Mouse (Mus musculus) adrenal gland, postnatal 10 days (tissue): ENCODE measurements around the gene Baiap2. TPM values are rescaled to one million over a fixed set of nuclear protein-coding genes. Genes with fewer than 3 reads are reported as not detected.
A peak's percentile ranks its signal among the peaks of the same experiment; 100 is the strongest.

ENCODE experiments used
- DNase-seq: peaks from one replicate; pipeline ENCODE4 v3.0.0; 2021; ENCODE audit warnings: mixed read lengths
- total RNA-seq, 2 experiments: library from RNA; stranded (reverse); gene quantifications; 2 replicates each; pipeline ENCODE4 v1.2.3; 2021

Gene Baiap2
- total RNA-seq, 2 experiments from 2014 or later: 18.9 to 21.3 TPM

DNA sequence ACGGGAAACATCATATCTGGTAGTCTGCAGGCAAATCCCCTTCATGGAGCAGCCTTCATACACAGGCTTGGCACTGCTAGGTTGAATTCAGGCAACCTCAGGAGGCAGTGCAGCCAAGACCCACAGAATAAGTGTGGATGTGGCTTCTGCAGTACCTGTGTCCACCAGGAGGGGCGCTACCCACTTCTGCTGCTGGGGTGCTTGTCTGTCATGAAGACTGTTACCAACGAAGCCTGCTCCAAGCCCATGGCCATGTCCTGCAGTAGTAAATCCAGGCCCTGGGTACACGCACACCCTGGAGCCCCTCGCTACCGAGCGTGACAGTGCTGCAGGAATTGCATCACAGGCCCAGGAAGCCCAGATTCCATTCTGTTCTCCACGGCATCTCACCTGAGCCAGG, 22.7 kb upstream of the Baiap2 start:
- peak; percentile 85 for DNase-seq

DNA sequence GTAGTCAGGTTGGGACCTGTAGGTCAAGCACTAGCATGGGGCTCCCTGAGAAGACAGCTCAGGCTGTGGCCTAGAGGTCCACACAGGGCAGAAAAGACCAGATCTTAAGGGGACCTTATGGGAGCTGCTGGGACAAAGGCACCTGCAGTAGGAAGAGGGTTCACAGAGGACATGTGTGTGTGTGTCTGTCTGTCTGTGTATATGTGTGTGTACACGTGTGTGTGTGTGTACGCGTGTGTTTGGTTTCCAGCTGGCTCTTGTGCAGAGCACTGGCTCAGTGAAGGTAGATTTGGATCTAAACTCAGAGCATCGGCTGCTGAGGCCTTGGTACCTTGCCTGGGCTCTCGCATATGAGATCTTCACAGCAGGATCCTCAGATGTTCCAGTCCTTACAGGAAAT, 21.9 kb upstream of the Baiap2 start:
- no peak for DNase-seq

DNA sequence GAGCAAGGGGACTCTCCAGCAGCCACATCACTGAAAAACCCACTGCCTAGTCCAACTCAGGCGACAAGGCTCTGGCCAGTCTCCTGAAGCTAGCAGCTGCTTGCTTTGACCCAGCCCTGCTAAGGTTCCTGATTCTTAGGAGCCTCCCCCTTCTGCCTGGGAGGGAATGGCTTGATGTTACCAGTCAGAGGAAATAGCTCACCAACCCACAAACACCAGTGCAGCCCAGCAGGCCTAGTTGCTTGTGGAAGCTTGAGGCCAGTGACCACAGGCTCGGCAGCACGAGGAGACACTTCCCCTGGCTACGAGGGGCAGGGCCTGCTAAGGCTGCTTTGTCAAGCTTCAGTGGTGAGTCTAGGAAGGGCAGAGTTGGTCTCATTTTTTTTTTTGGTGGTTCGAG, 17.4 kb upstream of the Baiap2 start:
- DNase-seq: no peak

DNA sequence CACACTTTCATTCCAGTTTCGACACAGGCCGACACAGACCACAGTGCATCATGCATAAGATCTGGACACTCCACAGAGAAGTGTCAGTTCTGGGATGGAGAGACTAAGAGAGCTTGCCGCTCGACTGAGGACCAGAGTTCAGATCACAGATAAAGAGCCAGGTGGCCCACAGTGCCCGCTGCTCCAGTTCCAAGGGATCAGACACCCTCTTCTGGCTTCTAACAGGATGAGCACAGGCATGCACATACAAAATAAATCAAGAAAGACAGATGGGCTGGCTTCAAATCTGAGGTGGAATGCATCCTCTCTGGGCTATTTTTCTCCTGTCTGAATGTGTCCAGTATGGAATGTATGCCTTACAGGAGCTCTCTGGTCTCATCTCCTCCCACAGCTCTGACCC, 15.8 kb upstream of the Baiap2 start:
- DNase-seq: no peak

DNA sequence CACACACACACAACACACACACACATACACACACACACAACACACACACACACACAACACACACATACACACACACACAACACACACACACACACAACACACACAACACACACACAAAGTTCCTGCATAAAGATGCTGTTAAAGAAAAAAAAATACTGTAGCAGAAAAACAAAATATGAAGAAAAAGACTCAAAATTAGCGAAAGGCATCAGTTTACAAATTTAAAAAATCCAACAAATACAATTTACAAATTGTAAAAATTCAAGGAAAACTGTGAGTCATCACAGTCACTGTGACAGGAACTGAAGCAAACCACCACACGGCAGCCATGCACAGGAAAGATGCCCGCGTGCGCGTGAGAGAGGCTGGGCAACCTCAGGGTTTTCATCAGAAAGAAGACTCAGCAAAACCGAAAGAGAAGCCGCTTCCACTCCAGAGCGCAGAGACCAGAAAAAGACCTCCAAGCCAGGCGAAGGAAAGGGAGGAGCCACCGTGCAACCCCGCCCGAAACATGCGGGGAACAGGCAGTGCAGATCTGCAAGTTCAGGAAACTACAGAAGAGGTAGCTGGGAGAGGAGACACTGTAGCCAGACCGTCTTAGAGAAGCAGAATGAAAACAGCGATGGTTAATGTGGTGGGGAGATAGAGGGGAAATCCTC, 14.4 kb upstream of the Baiap2 start:
- DNase-seq: no peak

DNA sequence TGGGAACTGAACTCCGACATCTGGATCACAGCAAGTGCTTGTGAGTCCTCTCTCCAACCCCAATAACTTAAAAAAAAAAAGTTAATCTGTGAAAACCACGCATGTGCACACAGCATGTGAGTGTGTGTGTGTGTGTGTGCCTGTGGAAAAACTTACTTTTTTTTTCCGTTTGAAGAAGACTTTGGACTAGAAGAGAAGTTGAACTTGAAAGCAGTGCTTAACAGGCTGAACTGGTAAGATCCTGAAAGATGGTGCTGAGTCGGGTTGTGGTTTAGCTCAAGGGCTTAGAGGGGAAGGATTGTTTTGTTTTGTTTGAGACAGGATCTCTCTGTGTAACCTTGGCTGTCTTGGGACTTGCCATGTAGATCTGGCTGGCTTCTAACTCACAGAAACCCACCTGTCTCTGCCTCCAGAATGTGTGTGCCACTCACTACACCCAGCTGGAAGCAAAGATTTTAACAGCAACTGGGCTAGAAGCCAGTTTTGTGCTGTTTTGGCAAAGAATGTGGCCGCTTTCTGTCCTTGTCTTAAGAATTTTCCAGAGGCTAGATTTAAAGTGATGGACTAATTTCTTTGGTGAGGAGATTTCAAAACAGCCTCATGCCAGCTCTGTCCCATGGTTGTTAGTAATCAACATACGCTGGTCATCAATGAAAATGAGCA, 12.8 kb upstream of the Baiap2 start:
- DNase-seq: no peak

DNA sequence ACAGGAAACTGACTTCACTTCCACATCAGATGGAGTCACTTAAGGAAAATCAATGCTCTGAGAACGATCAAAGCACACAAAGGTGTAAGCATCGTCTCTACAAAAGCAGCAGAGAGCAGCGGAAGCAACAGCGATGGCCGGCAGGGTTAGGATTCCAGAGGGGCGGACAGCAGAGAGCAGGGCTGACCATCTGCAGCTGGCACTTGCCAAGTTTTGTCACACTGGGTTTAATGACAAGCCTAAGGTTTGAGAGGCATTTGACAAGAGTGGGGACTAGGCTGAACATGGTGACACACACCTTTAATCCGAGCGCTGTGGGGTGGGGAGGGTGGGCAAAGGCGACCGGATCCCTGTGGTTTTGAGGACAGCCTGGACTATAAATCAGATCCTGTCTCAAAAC, 10.8 kb upstream of the Baiap2 start:
- no peak for DNase-seq

DNA sequence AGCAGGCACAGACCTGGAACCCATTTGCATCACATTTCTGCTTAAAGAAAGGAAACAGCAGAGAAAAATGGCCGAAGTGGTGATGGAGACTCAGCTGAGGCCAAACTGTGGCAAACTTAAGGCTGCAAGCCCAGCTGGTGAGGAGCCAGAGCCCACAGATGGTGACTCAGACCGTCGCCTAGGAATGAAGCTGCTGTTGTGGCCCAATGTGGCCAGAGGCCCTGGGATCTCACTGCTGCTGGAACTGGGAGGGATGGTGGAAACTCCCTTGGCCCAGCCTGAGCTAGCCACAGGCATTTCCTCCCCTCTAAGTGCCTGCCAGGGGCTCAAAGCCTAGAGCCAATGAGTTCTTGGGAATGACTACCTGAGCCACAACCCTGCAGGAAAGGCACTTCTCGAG, 9.4 kb upstream of the Baiap2 start:
- no peak for DNase-seq

DNA sequence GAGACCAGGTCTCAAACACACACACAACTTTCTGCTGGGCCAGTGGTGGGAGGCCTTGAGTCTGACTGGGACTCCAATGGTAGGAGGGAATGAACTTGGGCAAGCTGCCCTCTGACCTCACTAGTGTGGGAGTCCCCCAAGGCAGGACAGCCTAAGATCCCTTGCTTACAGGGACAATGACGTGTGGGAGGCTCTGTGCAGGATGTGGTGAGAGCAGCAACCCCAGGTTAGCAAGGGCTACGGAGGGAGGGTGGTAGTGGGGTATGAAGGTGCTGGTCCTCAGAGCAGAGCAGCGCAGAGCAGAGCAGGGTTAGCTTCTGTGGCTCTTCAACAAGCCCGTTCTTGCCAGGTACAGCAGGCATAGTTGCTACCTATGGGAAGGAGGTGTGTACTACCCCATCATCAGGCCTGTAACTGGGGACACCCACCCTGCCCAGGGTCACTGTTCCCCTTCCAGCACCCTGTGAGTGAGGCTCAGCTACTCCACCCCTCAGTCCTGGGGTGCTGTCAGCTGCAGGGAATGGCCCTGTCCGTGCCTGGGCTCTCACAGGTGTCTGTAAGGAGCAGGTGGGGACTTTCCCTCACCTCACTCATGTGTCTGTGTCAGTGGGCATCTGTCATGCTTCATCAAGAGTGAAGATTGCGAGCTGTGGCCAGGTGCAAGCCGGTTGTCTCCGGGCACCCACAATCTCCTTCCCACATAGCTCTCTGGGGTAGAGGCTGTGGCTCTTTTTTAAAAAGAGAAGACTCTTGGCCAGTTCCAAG, 8.6 kb upstream of the Baiap2 start:
- DNase-seq: no peak

DNA sequence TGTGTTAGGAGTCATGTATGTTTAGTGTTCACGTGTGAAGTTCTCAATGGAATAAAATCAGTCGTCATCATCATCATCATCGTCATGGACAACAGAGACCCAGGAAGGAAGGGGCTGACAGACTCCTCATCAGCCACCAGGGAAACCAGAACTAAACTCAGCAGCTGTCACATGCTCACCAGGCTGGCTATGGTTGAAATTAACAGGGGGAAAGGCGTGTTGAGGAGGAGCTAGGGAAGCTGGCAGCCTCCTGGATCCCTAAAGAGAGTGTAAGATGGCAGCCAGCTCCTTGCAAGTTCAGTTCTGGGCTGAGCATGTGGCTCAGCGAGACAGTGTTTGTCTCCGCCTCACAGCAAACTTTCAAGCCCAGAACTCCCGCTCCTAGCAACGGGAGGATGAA, 7.8 kb upstream of the Baiap2 start:
- DNase-seq: no peak

DNA sequence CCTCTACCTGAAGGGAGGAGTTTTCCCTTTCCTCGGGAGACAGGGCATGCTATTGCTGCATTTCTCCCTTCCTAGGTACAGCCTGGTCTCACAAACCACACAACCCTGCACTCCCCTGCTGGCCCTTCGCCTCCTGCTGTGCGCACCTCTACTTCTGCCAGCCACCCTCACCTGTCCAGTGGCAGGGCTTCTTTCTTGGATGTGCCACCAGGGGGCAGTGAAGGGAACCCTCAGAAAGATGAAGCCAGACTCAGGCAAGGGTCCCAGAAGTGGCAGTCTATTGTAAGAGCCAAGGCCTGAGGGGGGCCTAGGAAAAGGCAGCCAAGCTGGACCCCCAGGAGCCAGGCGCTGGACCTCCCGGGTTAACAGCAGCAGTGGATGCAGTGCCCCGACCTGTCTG, 7.1 kb upstream of the Baiap2 start:
- peak; percentile 82 for DNase-seq

DNA sequence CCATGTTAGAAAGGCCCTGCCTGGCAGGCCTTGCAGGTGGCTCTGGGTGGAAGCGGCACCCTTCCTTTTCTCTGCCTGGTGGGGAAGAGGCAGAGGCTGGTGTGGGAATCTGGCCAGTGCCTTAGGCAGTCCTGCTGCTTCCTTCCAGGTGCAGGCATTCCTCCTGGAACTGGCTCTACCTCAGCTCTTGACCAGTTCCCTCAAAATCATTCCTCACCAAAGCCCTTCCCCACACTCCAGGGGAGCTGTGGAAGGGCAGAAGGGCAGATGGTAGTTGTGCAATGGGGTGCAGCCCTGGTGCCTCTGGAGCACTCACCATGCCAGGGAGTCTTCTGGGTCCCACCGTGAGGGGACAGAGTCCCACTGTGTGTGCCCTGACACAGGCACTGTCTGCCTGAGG, 6.1 kb upstream of the Baiap2 start:
- no peak for DNase-seq

DNA sequence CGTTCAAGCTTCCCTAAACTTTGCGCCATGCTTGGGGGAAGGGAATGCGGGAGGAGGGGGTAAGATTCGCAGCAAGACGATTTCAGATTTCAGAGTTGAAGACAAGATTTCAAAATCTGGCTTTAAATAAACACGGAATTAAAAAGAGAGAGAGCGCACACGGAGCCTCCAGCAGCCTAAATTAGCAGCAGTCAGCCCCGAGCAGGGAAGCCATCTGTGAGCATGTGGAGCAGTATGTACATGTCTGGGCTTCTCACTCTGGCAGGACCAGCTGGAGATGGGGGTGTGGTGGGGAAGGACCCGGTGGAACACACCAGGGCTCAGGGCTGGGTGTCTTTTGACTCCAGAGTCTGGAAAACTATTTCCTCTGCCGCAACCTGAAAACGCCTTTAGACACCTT, 5.3 kb upstream of the Baiap2 start:
- no peak for DNase-seq

DNA sequence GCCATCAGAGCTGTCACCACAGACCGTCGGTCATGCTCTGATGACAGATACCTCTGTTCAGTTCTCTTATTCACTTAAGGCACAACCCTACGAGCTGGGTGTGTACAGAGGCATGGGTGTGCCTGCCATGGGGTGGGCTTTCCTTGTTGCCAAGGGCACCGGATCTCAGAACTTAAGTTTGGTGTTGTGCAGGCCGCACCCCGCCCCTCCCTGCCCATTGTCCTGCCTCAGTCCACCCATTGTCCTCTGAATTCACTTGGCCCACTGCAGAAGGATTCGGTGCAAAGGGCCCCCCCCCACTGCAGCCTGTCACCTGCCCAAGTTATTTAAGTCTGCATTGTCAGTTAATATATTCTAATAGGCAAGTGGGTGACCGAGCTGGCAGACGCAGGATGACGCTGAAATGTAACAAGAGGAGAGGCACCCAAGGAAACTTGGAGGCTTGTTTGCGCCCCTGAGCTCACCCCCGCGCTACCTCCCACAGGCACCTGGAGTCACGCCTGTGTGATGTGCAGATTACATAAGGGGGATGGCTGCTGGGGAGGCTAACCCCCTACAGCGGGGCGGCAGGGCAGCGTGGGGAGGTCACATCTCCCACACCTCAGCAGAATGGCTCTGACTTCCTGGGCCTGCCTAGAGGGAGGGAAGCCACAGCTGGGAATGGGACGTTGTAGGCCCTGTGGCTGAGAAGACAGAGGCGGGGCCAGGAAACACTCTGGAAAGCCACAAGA, 4.6 kb upstream of the Baiap2 start:
- DNase-seq: no peak

DNA sequence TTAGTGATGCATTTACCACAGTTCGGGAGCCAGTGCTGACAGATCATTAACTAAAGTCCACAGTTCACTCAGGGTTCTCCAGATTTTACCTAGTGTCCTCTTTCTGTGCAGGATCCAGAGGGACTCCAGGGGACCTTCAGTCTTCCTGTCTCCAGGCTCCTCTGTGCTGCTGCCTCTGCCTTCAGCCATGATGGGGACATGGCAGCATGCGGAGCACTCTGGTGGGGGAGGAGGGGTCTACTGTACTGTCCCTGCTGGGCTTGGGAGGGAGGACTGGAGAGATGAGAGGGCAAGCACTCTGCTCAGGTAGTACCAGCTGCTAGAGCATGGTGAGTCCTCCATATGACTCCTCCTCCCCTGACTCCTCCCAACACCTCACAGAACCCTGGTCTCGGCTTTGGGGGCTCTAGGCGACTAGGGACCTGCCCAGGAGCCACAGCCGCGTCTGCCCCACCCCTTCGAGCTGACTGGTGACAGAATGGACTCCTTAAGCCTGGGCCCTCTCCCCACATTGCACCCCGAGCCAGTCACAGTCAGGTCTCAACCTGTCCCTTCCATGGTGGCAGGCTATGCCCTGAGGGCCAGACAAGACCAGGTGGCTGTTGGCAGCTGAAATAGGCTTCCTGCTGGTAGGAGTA, 3.4 kb upstream of the Baiap2 start:
- no peak for DNase-seq

DNA sequence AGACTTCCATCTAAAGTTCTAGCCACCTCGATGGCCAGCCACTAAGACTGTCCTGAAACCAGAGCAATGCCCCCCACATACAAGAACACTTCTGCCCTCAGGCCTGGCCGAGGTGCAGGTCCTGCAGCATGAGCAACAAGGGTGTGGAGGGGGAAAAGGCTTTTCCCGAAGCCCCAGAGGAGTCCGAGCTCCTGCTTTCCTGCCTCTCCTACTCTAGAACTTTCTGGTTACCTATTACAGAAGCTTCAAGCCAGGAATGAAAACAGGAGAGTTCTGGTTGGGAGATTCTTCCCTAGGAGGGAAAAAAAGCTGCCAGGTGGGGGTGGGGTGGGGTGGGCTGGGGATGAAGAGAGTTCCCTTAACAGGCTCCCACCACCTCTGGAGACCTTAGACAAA, 2.9 kb upstream of the Baiap2 start:
- DNase-seq: no peak

DNA sequence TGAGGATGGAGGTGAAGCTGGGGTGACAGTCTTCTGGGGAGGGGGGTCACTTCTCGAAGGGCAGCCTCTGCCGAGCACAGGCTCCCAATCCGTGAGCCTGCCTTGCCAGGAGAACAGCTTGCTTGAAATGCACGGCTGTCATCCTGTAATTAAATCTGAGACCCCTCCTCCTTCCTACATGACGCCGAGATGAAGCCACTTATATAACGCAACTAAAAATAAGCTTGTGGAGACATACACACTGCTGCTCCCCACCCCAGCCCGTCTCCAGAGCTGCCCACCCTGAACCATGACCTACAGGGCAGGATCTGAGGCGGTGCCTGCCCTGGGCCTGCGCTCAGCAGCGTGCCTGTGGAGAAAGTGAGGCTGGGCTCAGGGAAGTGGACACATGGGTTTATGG, 2.4 kb upstream of the Baiap2 start:
- no peak for DNase-seq

DNA sequence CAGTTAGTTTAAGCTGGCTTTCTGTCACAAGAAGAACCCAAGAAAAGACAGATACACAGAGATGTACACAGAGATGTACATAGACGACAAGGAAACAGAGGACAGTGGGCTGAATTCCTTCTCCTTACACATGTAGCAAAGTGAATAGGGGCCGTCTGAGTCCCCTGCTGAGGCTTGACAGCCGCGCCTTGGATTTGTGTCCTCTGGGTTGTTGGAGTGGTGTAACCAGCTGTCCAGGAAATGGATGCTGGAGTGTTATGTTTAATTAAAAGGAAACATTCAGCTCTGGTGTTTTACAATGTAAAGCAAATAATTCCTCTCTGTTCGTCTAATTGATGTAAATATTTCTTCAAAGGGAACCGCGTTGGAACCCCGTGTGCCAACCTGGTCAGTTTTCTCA, 769 bp upstream of the Baiap2 start:
- no peak for DNase-seq

DNA sequence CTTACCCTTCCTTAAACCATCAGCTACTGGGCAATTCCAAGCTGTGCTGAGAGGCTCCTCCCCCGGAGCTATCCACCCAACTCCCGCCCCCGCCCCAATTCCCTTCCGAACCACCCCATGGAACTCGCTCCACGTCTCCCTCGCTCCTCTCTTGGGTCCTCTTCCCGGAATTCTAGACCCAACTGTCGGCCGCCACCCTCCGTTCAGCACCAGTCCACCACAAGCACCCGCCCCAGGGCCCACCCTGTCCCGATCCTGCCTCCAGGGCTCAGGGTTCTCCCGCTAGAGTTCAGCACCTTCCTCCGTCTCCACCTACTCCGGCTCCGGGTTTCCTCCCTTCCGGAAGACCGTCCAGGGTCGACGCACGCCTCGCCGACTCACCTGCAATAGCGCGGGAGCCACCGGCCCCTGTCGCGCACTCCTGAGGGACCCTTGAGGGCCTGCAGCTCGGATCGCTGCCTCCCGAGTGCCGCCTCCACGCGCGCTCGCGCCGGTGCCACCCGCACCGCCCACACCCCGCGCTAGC, 299 bp upstream of the Baiap2 start:
- DNase-seq: no peak

DNA sequence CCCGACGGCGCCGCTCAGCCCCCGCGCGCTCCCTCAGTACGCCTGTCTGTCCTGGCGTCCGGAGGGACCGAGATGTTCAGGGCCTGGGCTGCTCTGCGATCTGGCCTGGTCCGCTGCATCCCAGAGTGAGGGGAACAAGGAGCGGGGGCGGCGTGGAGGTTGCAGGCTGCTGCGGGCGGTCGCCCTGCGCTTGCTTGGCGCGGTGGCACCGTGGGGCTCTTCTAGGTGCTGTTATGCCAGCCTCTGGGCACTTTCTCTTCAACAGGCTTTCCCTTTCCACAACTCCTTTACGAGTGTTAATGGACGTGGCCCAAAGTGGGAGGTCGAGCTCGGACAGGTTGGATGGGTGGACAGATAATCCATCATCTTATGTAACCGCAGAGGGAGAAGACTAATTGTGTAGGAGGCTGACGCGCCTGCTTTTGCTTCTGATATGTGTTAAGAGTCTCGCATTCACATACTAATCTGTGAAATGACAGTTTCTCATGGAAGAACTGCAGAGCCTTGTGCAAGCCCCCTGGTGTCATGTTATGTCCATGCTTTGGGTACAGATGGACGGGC, 945 bp downstream of the Baiap2 start:
- DNase-seq: peak; percentile 50

DNA sequence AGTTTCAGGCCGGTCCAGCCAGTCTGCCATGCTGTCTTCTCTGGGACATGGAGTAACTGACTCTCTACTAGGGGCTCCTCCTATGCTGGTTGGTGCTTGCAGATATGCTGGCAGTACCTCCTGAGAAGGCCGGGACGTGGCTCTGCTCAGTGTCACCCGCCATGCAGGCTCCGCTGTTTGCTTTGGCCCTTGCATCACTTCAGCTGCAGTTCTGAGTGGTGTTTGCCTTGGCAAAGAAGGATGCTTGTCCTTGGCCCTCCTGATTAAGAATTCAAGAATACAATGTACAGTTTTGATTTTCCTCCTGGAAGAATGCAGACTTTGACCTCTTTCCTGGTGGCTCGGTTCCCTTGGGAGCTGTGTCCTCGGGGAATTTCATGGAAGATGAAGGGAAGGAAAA, 2.8 kb downstream of the Baiap2 start:
- peak; percentile 51 for DNase-seq

DNA sequence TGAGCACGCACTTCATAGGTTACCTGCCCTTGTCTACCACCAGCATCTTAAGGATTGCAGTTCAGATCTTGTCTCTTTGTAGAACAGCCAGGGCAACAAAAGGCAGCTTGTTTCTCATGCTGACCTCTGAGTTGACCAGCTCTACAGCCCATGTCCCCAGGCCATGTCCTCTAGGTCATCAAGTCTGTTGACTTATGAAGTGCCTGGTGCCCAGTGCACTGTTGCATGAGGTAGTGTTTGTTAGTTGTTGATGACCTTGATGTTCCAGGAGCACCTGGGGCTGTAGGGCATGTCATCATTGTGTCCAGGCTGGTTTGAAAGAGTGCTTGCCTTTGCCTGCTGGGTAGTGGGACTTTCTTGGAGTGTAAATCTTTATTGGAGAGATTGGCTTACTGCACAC, 4.9 kb downstream of the Baiap2 start:
- no peak for DNase-seq
